Mouse (Mus musculus) heart, adult 8-10 months (tissue): ENCODE data around the gene Gramd1a. TPM values are rescaled to one million over a fixed set of nuclear protein-coding genes. Genes with fewer than 3 reads are reported as not detected.
A peak's percentile ranks its signal among the peaks of the same experiment; 100 is the strongest.

ENCODE experiments used
- DNase-seq: peaks from one replicate; pipeline ENCODE4 v3.0.0; 2022; ENCODE audit warnings: low spot score
- total RNA-seq, 4 experiments: library from RNA; stranded (reverse); gene quantifications; 2 replicates each; pipeline ENCODE4 v1.2.4; 2022

Gene Gramd1a
- 10 to 100 TPM; 26.6 to 42.2 (median 33.0) TPM for total RNA-seq

- peak; percentile 35 for DNase-seq
These were observed at the start of gene Gramd1a for GRCm38 (mm10) chr7:31155296-31156033. Gene Gramd1a (minus strand): TSS chr7:31155896.

GRCm38 (mm10) chr7:31195591-31196307 lies 40.1 kb upstream of the Gramd1a start:
- DNase-seq = no peak

- no peak for DNase-seq
These were observed 29.0 kb upstream of the Gramd1a start for GRCm38 (mm10) chr7:31184711-31185110.

- no peak for DNase-seq
These were observed 27.2 kb upstream of the Gramd1a start for GRCm38 (mm10) chr7:31182863-31183262.

GRCm38 (mm10) chr7:31176886-31177763 lies 21.4 kb upstream of the Gramd1a start:
- DNase-seq = peak; percentile 76

GRCm38 (mm10) chr7:31175096-31175495 lies 19.4 kb upstream of the Gramd1a start:
- DNase-seq = no peak

- DNase-seq = no peak
These were observed 18.8 kb upstream of the Gramd1a start for GRCm38 (mm10) chr7:31174466-31174865.

GRCm38 (mm10) chr7:31172238-31172637 lies 16.5 kb upstream of the Gramd1a start:
- DNase-seq = no peak

- no peak for DNase-seq
These were observed 14.8 kb upstream of the Gramd1a start for GRCm38 (mm10) chr7:31170520-31170919.

- DNase-seq = no peak
These were observed 12.7 kb upstream of the Gramd1a start for GRCm38 (mm10) chr7:31168412-31168811.

- no peak for DNase-seq
These were observed 9.1 kb upstream of the Gramd1a start for GRCm38 (mm10) chr7:31164748-31165147.

- no peak for DNase-seq
These were observed 8.2 kb upstream of the Gramd1a start for GRCm38 (mm10) chr7:31163666-31164577.

- DNase-seq = no peak
These were observed 6.6 kb upstream of the Gramd1a start for GRCm38 (mm10) chr7:31162324-31162723.

GRCm38 (mm10) chr7:31161831-31162230 lies 6.1 kb upstream of the Gramd1a start:
- no peak for DNase-seq

GRCm38 (mm10) chr7:31161246-31161645 lies 5.5 kb upstream of the Gramd1a start:
- DNase-seq = no peak

- DNase-seq = no peak
These were observed 5.1 kb upstream of the Gramd1a start for GRCm38 (mm10) chr7:31160763-31161162.

GRCm38 (mm10) chr7:31156034-31156928 lies 585 bp upstream of the Gramd1a start:
- DNase-seq = no peak

GRCm38 (mm10) chr7:31153536-31154320 lies 2.0 kb downstream of the Gramd1a start:
- no peak for DNase-seq
